Mouse (Mus musculus) brain, embryonic 14.5 days (tissue): Measurements from ENCODE around the gene Htra1.

Source experiments
- CTCF ChIP-seq: fragments of 200-500 bp; IDR thresholded peaks from 2 replicates; pipeline ENCODE4 v1.5.1; 2012; ENCODE audit warnings: inconsistent platforms, mild to moderate bottlenecking, moderate library complexity, borderline replicate concordance; ENCODE audit not compliant: insufficient read depth, insufficient read length; ENCODE audit errors: extremely low read depth
- POLR2A ChIP-seq: fragments of 200-500 bp; IDR thresholded peaks from 2 replicates; pipeline ENCODE4 v1.6.1; 2012; ENCODE audit warnings: mild to moderate bottlenecking, inconsistent platforms, borderline replicate concordance; ENCODE audit not compliant: poor library complexity, insufficient read depth, insufficient read length, severe bottlenecking; ENCODE audit errors: extremely low read depth

DNA sequence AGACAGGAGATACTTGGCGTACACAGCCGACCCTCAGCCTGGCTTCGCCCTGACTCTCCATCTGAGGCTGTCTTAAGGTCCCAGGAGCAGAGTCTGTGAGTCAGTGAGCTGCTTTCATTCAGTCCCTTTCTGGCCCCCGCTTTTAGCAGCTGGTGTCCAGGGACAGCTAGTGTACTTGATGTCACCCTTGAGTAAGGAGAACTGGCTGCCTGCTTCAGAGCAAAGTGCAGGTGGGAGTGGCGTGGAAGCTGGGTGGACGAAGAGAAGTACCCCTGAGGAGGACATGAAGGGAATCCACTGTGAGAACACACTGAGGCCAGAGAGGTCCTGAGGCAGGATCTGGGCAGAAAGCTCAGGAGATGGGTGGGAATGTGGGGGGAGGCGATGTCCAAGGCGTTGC is 3.0 kb downstream of the Htra1 start:
- TF ChIP-seq CTCF, result no peak
- TF ChIP-seq POLR2A, result no peak
